ENCODE assay signal across 11 mouse cellular contexts in genomic region chr2:181763006-181763830, GRCm38 (mm10). TPM values are rescaled to one million over a fixed set of nuclear protein-coding genes. Genes with fewer than 3 reads are reported as not detected.
DNase-seq lines count a peak whose midpoint lies in the region; ATAC-seq and TF ChIP-seq lines count a peak whose summit lies in the region.
"Had no signal": no experiment of that assay in that cellular context is flagged by ENCODE, and none has a peak within 500 bp of the region (broad histone marks: within the 10 kb centered on the region; RNA-seq: fewer than 3 reads in every experiment).

Gene Myt1, plus strand, starts transcription at chr2:181763332.

- peaks cover 29% of the 10 kb centered on the region for H3K4me1 ChIP-seq in embryonic facial prominence, embryonic 10.5 days
- peaks cover 21% of the 10 kb centered on the region; the same call in 1 of the 2 replicates for H3K4me1 ChIP-seq in hindbrain, postnatal 0 days (ENCODE audit: insufficient read depth, low read length)
- H3K4me1 ChIP-seq in kidney, adult 2 months (ENCODE audit: control insufficient read depth, insufficient read depth, low read length) = no peaks in the 10 kb centered on the region
- H3K4me1 ChIP-seq: heart, embryonic 13.5 days had no signal

- peaks cover 13% of the 10 kb centered on the region; the same call in 1 of the 2 replicates for H3K27me3 ChIP-seq in embryonic facial prominence, embryonic 10.5 days (replicated peaks; ENCODE audit: low read depth, poor library complexity, severe bottlenecking)
- no peaks in the 10 kb centered on the region for H3K27me3 ChIP-seq in hindbrain, postnatal 0 days (ENCODE audit: insufficient read depth, low read length)
- H3K27me3 ChIP-seq in kidney, adult 2 months (replicated peaks; ENCODE audit: control insufficient read depth, insufficient read depth, low read length) = no peaks in the 10 kb centered on the region; the same call in 1 of the 2 replicates

- no peak for TF ChIP-seq POLR2A in kidney, adult 2 months (IDR thresholded peaks at IDR 0.05; ENCODE audit: low read depth, low read length)

- H3K36me3 ChIP-seq in embryonic facial prominence, embryonic 10.5 days (replicated peaks) = no peaks in the 10 kb centered on the region
- no peaks in the 10 kb centered on the region for H3K36me3 ChIP-seq in hindbrain, postnatal 0 days (ENCODE audit: insufficient read depth, low read length)
- H3K36me3 ChIP-seq in kidney, adult 2 months (ENCODE audit: control insufficient read depth, insufficient read depth, low read length) = no peaks in the 10 kb centered on the region
- H3K36me3 ChIP-seq: heart, embryonic 13.5 days had no signal

- no peak for ATAC-seq in frontal cortex, adult (ENCODE audit: low TSS enrichment)
- ATAC-seq in hindbrain, postnatal 0 days = no peak

- WGBS in embryonic facial prominence, embryonic 10.5 days = 30% methylated on average over 8 of the region's 8 CpGs
- WGBS in hindbrain, postnatal 0 days = 18% methylated on average over 8 of the region's 8 CpGs
- WGBS in kidney, adult 2 months = 57% methylated on average over 8 of the region's 8 CpGs

- peak within 1 kb of the TSS; percentile 66 for H3K27ac ChIP-seq in embryonic facial prominence, embryonic 10.5 days (replicated peaks)
- H3K27ac ChIP-seq in hindbrain, postnatal 0 days = peak within 1 kb of the TSS; percentile 37
- no peak within 1 kb of the TSS for H3K27ac ChIP-seq in kidney, adult 2 months (ENCODE audit: insufficient read depth, low read depth, low read length)
- H3K27ac ChIP-seq: heart, embryonic 13.5 days had no signal

- H3K9me3 ChIP-seq in embryonic facial prominence, embryonic 10.5 days = no peaks in the 10 kb centered on the region
- no peaks in the 10 kb centered on the region for H3K9me3 ChIP-seq in hindbrain, postnatal 0 days (ENCODE audit: low read length)
- H3K9me3 ChIP-seq: heart, embryonic 13.5 days had no signal

- peak within 1 kb of the TSS; percentile 39 for H3K4me2 ChIP-seq in hindbrain, postnatal 0 days (ENCODE audit: low read depth, low read length)
- H3K4me2 ChIP-seq: heart, embryonic 13.5 days had no signal

- DNase-seq in frontal cortex, adult 2 months (ENCODE audit: extremely low spot score in 1 of 2, low spot score in 1 of 2) = no peak
- DNase-seq in embryonic facial prominence, embryonic 10.5 days (ENCODE audit: low spot score) = peak; percentile 48
- peak; percentile 29 for DNase-seq in hindbrain, postnatal 0 days (ENCODE audit: low spot score)
- DNase-seq in neural tube, embryonic 10.5 days (ENCODE audit: extremely low spot score, low spot score) = peak; percentile 55
- no peak for DNase-seq in thymus, adult 18-20 months
- DNase-seq in spleen, adult 12 weeks (ENCODE audit: low spot score) = no peak
- DNase-seq in kidney, adult 2 months = no peak
- DNase-seq: B cell, adult 2 months had no signal

- H3K4me3 ChIP-seq in embryonic facial prominence, embryonic 10.5 days = peak within 1 kb of the TSS; percentile 43
- H3K4me3 ChIP-seq in hindbrain, postnatal 0 days (ENCODE audit: low read length) = 0 out of 2 replicates have a peak within 1 kb of the TSS, but pooled peaks have one; percentile 2
- H3K4me3 ChIP-seq in kidney, adult 2 months (ENCODE audit: insufficient read depth, low read depth, low read length) = no peak within 1 kb of the TSS
- H3K4me3 ChIP-seq: erythroblast, embryonic 14.5 days; heart, embryonic 13.5 days had no signal

- no peak for TF ChIP-seq CTCF in hindbrain, postnatal 0 days (IDR thresholded peaks at IDR 0.05; ENCODE audit: low read depth)
- no peak for TF ChIP-seq CTCF in kidney, adult 2 months (conservative IDR thresholded peaks at IDR 0.05; ENCODE audit: insufficient read depth, insufficient read length, low read depth, low read length)

- H3K9ac ChIP-seq in hindbrain, postnatal 0 days (replicated peaks; ENCODE audit: low read length) = no peak within 1 kb of the TSS
- H3K9ac ChIP-seq: heart, embryonic 13.5 days had no signal

RNA-seq across cellular contexts. Expression of gene Myt1, which starts in this region (rescaled TPM):
- polyA plus RNA-seq in frontal cortex, adult 2 months (2012; rRNA removed) = 15.6 and 16.9 TPM in 2 replicates
- polyA plus RNA-seq in embryonic facial prominence, embryonic 10.5 days (2016; fragmentation: Nextera tagmentation; extraction: Ambion mirVana) = 7.4 and 7.5 TPM in 2 replicates
- 49.2 and 55.2 TPM in 2 replicates for total RNA-seq in hindbrain, postnatal 0 days (2014; rRNA removed)
- 10.1 and 11.4 TPM in 2 replicates for polyA plus RNA-seq in hindbrain, postnatal 0 days (2015; fragmentation: Nextera tagmentation; extraction: Ambion mirVana)
- 0.08 and 0.13 TPM in 2 replicates for polyA plus RNA-seq in kidney, adult 2 months (2012; rRNA removed)
- polyA plus RNA-seq: erythroblast, embryonic 14.5 days had no signal

Comparison
In these comparisons a context has a peak if more than half of its experiments do, and no peak if none do; other contexts are left out.
1. DNase-seq: peak in embryonic facial prominence, embryonic 10.5 days (single experiment), hindbrain, postnatal 0 days (single experiment) and neural tube, embryonic 10.5 days (single experiment); none in frontal cortex, adult 2 months (0 of 2), thymus, adult 18-20 months (0 of 2), spleen, adult 12 weeks (single experiment) and kidney, adult 2 months (single experiment).